Mouse (Mus musculus) central nervous system, embryonic 14 days (tissue): ENCODE measurements around the gene Dcun1d5. TPM values are rescaled to one million over a fixed set of nuclear protein-coding genes. Genes with fewer than 3 reads are reported as not detected.

Experiments
- polyA plus RNA-seq: library from polyadenylated mRNA; depleted of rRNA; stranded (reverse); fragments of >200 nt; gene quantifications from 2 replicates; pipeline ENCODE4 v1.2.3, GENCODE M21; 2012; rRNA removed

Gene Dcun1d5
- 94.9 and 97.1 TPM in 2 replicates for polyA plus RNA-seq

DNA sequence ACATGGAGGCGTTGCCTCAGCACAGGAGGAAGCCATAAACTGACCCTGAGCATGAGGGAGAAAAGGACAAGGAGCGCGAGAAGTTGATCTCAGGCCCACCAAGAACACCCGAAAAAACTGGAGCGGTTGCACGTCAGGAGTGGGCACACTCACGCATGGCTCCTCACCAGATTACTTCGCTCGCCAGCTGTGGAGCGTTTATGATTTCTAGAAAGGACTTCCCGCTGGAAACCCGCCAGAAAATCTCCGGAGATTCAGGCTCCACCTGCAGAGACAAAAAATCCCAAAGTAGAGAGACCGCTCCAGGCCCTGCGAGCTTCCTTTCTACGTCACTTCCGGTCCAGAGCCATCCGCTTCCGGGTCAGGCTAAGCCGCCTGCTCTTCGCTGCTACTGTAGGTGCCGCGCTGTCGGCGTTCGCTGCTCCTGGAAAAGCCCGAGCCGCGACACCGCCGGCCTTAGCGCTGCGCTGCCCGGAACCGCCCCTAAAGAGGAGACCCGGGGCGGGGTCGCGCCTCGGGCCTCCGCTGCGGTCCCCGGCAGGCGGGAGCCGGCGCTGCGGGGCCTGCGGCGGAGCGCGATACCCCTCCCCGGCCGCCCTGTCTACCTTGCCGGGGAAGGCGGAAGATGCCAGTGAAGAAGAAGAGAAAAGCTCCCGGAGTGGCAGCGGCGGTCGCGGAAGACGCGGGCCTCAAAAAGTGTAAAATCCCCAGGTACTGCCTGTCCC, at the start of gene Dcun1d5, which contains the start of gene Dync2h1:
Gene Dcun1d5 (plus strand): TSS at position 349 of the 725 bp plus-strand sequence.
Gene Dync2h1 (minus strand): TSS at position 275 of the 725 bp plus-strand sequence.

Other genes starting within 250 kb of the Dcun1d5 start
- gene Dync2h1, start 74 bp upstream of the Dcun1d5 start, polyA plus RNA-seq, result 6.1 and 7.4 TPM in 2 replicates
- gene Mmp13, start 88.0 kb downstream of the Dcun1d5 start, polyA plus RNA-seq, result 0.10 and 0.33 TPM in 2 replicates
- gene Mmp12, start 159.9 kb downstream of the Dcun1d5 start, polyA plus RNA-seq, result 0.36 and 0.48 TPM in 2 replicates
- not detected in 2 replicates for gene Mmp1b, start 203.5 kb downstream of the Dcun1d5 start, polyA plus RNA-seq